Mouse (Mus musculus) lung, embryonic 16.5 days (tissue): Measurements from ENCODE around the gene Olfr933. TPM values are rescaled to one million over a fixed set of nuclear protein-coding genes. Genes with fewer than 3 reads are reported as not detected.

Source experiments
- ATAC-seq: fragments of 200-750 bp; cut with Nextera tagmentation; 2 replicates; pipeline ENCODE4 v1.8.0; 2017; ENCODE audit warnings: low read depth, mild to moderate bottlenecking, moderate library complexity
- H3K27ac ChIP-seq: fragments of 300-500 bp; sonication (generic); 2 replicates; pipeline ENCODE4 v1.5.1; 2014; ENCODE audit warnings: mild to moderate bottlenecking, control low read depth, low read length
- H3K27me3 ChIP-seq: fragments of 300-500 bp; sonication (generic); 2 replicates; pipeline ENCODE4 v1.6.1; 2014; ENCODE audit warnings: low read depth, low read length, mixed read lengths; ENCODE audit not compliant: control insufficient read depth, insufficient read depth
- H3K36me3 ChIP-seq: fragments of 300-500 bp; sonication (generic); 2 replicates; pipeline ENCODE4 v1.6.1; 2014; ENCODE audit warnings: low read length; ENCODE audit not compliant: control insufficient read depth, insufficient read depth
- H3K4me1 ChIP-seq: fragments of 300-500 bp; sonication (generic); replicated peaks from 2 replicates; pipeline ENCODE4 v1.6.1; 2014; ENCODE audit warnings: low read length, mixed read lengths; ENCODE audit not compliant: control insufficient read depth, insufficient read depth
- H3K4me2 ChIP-seq: fragments of 300-500 bp; sonication (generic); 2 replicates; pipeline ENCODE4 v1.6.1; 2014; ENCODE audit warnings: low read depth, low read length, control low read depth
- H3K4me3 ChIP-seq: fragments of 300-500 bp; sonication (generic); 2 replicates; pipeline ENCODE4 v1.5.1; 2014; ENCODE audit warnings: mild to moderate bottlenecking, low read length, control low read depth
- H3K9ac ChIP-seq: fragments of 300-500 bp; sonication (generic); 2 replicates; pipeline ENCODE4 v1.6.1; 2014; ENCODE audit warnings: low read length, control low read depth
- H3K9me3 ChIP-seq: fragments of 300-500 bp; sonication (generic); 2 replicates; pipeline ENCODE4 v1.6.1; 2016; ENCODE audit warnings: low read length; ENCODE audit not compliant: control insufficient read depth
- WGBS: fragments of 180-500 bp; shearing (Covaris S2); extraction: QIAGEN DNeasy Blood & Tissue Kit; methylation state at CpG from one replicate; pipeline ENCODE4 v1.1.7; 2014; 5-methylcytosine and 5-hydroxymethylcytosine counted together
- polyA plus RNA-seq: library from polyadenylated mRNA; unstranded; fragments of >200 nt; fragmentation: Nextera tagmentation; extraction: Ambion mirVana; gene quantifications from 2 replicates; pipeline ENCODE4 v1.2.1, GENCODE M21; 2015

The Olfr933 gene
- polyA plus RNA-seq = not detected in 2 replicates

DNA sequence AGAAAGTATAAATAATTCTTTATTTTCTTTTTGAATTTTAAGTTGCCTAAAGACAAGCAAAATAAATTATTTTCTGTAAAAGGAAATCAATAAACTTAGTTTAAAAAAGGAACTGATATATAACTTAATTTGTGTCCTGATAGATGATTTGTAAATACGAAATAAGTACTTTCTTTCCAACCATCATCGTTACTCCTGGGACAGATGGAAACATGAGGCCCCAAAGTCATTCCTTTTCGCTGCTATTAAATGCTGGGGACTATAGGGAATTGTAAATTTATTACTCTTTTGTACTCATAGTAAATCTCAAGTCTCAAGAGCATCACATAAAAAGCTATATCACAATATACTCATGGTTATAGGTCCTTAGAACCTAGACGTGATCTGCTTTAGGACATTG is at the start of gene Olfr933:
Olfr933 (plus strand) TSS at position 301 of the 400 bp plus-strand sequence.
- H3K27ac ChIP-seq = no peak within 1 kb of the TSS
- H3K9ac ChIP-seq = no peak within 1 kb of the TSS
- no peaks in the 10 kb centered on the region for H3K36me3 ChIP-seq
- no peak within 1 kb of the TSS for H3K4me2 ChIP-seq
- no peaks in the 10 kb centered on the region for H3K27me3 ChIP-seq
- WGBS = 71% methylated on average over 4 of the region's 4 CpGs
- H3K4me3 ChIP-seq = no peak within 1 kb of the TSS
- no peak for ATAC-seq
- H3K9me3 ChIP-seq = no peaks in the 10 kb centered on the region
- H3K4me1 ChIP-seq = no peaks in the 10 kb centered on the region

DNA sequence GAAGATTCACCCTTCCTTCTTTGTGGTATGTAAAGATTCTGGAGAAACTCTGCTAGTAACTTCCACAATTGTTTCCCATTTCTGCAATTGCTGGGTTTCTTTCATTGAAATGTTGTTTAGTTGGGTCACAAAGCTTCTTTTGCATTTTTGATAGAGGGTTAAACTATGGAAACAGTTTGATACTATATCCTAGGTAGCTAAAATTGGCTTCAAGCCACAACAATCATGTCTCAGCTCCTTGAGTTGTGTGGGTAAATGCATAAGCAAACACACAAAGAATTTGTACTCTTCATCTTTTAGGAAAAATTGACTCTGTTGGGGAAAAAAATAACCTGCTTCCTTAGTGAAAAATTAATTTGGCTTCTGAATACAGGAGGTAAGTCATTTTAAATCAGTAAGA is 42.6 kb upstream of the Olfr933 start, which contains the start of gene Olfr930:
Olfr930 (plus strand) TSS at position 301 of the 400 bp plus-strand sequence.
- H3K4me3 ChIP-seq = no peak within 1 kb of the TSS
- H3K9me3 ChIP-seq = no peaks in the 10 kb centered on the region
- ATAC-seq = no peak
- H3K4me2 ChIP-seq = no peak within 1 kb of the TSS
- no peaks in the 10 kb centered on the region for H3K27me3 ChIP-seq
- H3K27ac ChIP-seq = no peak within 1 kb of the TSS
- no peaks in the 10 kb centered on the region for H3K36me3 ChIP-seq
- no peak within 1 kb of the TSS for H3K9ac ChIP-seq
- no peaks in the 10 kb centered on the region for H3K4me1 ChIP-seq

DNA sequence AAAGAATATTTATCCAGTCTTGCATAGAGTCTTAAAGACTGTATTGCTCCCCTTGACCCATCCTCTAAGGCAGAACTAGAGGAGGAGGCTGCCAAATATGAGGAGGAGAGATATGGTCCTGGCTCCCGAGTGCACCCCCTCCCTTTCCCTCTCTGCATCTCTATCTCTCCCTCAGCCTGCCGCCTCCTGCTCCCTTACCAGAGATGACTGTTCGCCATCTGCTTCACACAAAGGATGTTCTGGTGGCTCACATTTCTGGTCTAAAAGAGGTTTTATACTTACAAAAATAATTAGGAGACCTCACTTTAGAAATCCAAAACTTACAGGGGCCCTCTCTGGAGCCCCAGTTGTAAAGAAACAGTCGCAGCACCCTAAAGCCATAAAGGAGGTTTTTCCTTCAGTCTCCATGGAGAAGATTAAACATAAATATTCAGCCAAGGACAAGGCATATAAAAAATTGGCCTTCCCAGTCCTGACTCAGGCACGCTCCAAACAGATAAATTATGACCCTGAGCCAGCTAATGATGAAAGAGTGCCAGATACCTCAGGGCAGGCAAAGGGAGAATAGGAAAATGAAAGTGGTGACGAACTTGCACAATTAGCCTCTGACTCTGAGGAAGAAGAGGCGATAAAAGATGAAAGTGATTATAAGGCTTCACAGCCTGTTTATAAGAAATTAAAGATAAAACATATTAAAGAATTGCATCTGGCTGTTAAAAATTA is 18.6 kb upstream of the Olfr933 start:
- Histone ChIP-seq H3K9ac (no peak overlapping the region), H3K27me3 (no peaks in the 10 kb centered on the region), H3K4me3 (no peak overlapping the region), H3K9me3 (no peaks in the 10 kb centered on the region), H3K4me2 (no peak overlapping the region), H3K36me3 (no peaks in the 10 kb centered on the region), H3K4me1 (no peaks in the 10 kb centered on the region), H3K27ac (no peak overlapping the region)
- WGBS = 49% methylated on average over 7 of the region's 7 CpGs
- no peak for ATAC-seq

DNA sequence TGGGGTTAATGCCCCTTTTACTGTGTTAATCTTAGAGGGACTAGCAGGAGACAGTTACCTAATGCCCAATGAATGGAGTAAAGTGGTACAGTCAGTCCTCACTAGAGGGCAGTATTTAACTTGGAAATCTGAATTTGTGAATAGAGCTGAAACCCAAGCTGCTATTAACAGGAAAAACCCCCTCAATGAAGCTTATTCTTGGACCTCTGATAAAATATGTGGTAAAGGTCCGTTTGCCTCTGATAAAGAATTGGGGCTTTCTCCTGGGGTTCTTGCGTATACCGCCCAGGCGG is 18.0 kb upstream of the Olfr933 start:
- Histone ChIP-seq H3K9me3 (no peaks in the 10 kb centered on the region), H3K9ac (no peak overlapping the region), H3K27ac (no peak overlapping the region), H3K36me3 (no peaks in the 10 kb centered on the region), H3K4me1 (no peaks in the 10 kb centered on the region), H3K4me3 (no peak overlapping the region), H3K4me2 (no peak overlapping the region), H3K27me3 (no peaks in the 10 kb centered on the region)
- 62% methylated on average over 4 of the region's 4 CpGs for WGBS
- no peak for ATAC-seq

DNA sequence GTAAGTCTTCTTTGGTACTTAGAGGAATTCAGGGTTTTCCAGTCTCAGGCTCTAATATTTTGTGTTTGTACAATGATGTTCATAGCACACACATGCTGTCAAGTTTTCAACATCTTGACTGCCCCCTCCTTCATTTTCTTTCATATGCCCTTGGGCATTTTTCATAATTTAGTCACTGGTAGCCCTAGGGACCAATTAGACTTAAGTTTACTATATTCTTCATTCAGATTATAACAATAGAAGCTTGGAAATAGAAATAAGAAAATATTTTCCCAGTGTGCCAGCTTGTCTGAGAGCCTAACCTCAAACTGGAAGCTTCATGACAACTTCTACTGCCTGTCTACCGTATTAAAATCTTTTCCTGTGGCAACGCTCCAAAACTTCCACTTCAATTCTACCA is 16.1 kb downstream of the Olfr933 start, which contains the start of gene Olfr934:
Olfr934 (minus strand) TSS at position 101 of the 400 bp plus-strand sequence.
- 89% methylated on average over 2 of the region's 2 CpGs for WGBS
- Histone ChIP-seq H3K9ac (no peak within 1 kb of the TSS), H3K4me1 (no peaks in the 10 kb centered on the region), H3K4me2 (no peak within 1 kb of the TSS), H3K36me3 (no peaks in the 10 kb centered on the region), H3K4me3 (no peak within 1 kb of the TSS), H3K27me3 (no peaks in the 10 kb centered on the region), H3K9me3 (no peaks in the 10 kb centered on the region), H3K27ac (no peak within 1 kb of the TSS)
- no peak for ATAC-seq

DNA sequence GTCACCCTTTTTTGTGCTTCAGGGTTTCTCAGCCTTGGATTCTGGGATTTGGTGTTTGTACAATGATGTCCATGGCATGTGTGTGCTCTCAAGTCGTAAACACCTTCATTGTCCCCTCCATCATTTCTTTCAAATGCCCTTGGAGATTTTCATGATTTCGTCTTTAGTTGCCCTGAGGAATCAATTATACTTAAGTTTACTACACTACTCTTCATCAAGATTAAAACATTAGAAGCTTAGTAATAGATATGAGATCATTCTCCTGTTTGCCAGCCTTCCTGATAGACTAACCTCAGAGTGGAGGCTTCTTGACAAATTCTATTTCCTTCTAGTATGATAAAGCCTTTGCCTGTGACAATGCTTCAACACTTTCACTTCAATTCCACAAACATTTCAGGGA is 27.5 kb downstream of the Olfr933 start, which contains the start of gene Olfr935:
Olfr935 (minus strand) TSS at position 101 of the 400 bp plus-strand sequence.
- Histone ChIP-seq H3K27me3 (no peaks in the 10 kb centered on the region), H3K4me1 (no peaks in the 10 kb centered on the region), H3K9me3 (no peaks in the 10 kb centered on the region; the same call in 1 of the 2 replicates), H3K4me3 (no peak within 1 kb of the TSS), H3K27ac (no peak within 1 kb of the TSS), H3K36me3 (no peaks in the 10 kb centered on the region), H3K4me2 (no peak within 1 kb of the TSS), H3K9ac (no peak within 1 kb of the TSS)
- ATAC-seq = no peak
- WGBS = 64% methylated on average over 2 of the region's 2 CpGs

DNA sequence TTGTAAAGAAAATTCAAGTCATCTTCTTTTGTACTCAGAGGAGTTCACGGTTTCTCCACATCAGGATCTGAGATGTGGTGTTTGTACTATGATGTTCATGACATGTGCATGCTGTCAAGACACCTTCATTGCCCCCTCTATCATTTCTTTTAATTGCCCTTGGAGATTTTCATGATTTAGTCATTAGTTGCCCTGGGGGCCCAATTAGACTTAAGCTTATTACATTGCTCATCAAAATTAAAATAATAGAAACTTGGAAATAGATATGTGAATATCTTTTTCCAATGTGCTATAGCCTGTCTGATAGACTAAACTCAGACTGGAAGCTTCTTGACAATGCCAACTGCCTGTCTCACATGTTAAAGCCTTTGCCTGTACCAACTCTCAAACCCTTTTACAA is 51.2 kb downstream of the Olfr933 start, which contains the start of gene Olfr146:
Olfr146 (minus strand) TSS at position 101 of the 400 bp plus-strand sequence.
- Histone ChIP-seq H3K27ac (no peak within 1 kb of the TSS), H3K9me3 (no peaks in the 10 kb centered on the region; the same call in 1 of the 2 replicates), H3K36me3 (no peaks in the 10 kb centered on the region), H3K4me2 (no peak within 1 kb of the TSS), H3K27me3 (no peaks in the 10 kb centered on the region), H3K9ac (no peak within 1 kb of the TSS), H3K4me3 (no peak within 1 kb of the TSS), H3K4me1 (no peaks in the 10 kb centered on the region)
- no peak for ATAC-seq
- WGBS = 63% methylated on average over 1 of the region's 1 CpGs

Other genes with a start within 250 kb of the Olfr933 start
- gene Olfr920, start 220.0 kb upstream of the Olfr933 start, polyA plus RNA-seq = not detected in 2 replicates
- not detected in 2 replicates for gene Olfr921, start 199.2 kb upstream of the Olfr933 start, polyA plus RNA-seq
- gene Olfr922, start 157.7 kb upstream of the Olfr933 start, polyA plus RNA-seq = not detected in 2 replicates
- not detected in 2 replicates for gene Olfr923, start 145.8 kb upstream of the Olfr933 start, polyA plus RNA-seq
- gene Olfr924, start 127.9 kb upstream of the Olfr933 start, polyA plus RNA-seq = not detected in 2 replicates
- gene Olfr26, start 117.3 kb upstream of the Olfr933 start, polyA plus RNA-seq = not detected in 2 replicates
- not detected in 2 replicates for gene Olfr926, start 95.2 kb upstream of the Olfr933 start, polyA plus RNA-seq
- gene Olfr930, start 42.5 kb upstream of the Olfr933 start, polyA plus RNA-seq = not detected in 2 replicates
- gene Olfr934, start 16.0 kb downstream of the Olfr933 start, polyA plus RNA-seq = not detected in 2 replicates
- gene Olfr935, start 27.4 kb downstream of the Olfr933 start, polyA plus RNA-seq = not detected in 2 replicates
- gene Olfr146, start 51.1 kb downstream of the Olfr933 start, polyA plus RNA-seq = not detected in 2 replicates
- gene Olfr937, start 92.6 kb downstream of the Olfr933 start, polyA plus RNA-seq = not detected in 2 replicates
- not detected in 2 replicates for gene Olfr938, start 106.6 kb downstream of the Olfr933 start, polyA plus RNA-seq
- not detected in 2 replicates for gene Olfr27, start 155.8 kb downstream of the Olfr933 start, polyA plus RNA-seq
- gene Olfr943, start 194.0 kb downstream of the Olfr933 start, polyA plus RNA-seq = not detected in 2 replicates
- gene Olfr944, start 229.6 kb downstream of the Olfr933 start, polyA plus RNA-seq = not detected in 2 replicates